Mouse (Mus musculus) lung, postnatal 14 days (tissue): Measurements from ENCODE around the gene Taf5.

Source experiments
- DNase-seq: peaks from one replicate; pipeline ENCODE4 v3.0.0; 2021

Taf5 gene

GRCm38 (mm10) chr19:47067096-47067882 lies at the start of gene Taf5:
Taf5 (plus strand) TSS chr19:47067746.
- peak; percentile 98 for DNase-seq

DNA sequence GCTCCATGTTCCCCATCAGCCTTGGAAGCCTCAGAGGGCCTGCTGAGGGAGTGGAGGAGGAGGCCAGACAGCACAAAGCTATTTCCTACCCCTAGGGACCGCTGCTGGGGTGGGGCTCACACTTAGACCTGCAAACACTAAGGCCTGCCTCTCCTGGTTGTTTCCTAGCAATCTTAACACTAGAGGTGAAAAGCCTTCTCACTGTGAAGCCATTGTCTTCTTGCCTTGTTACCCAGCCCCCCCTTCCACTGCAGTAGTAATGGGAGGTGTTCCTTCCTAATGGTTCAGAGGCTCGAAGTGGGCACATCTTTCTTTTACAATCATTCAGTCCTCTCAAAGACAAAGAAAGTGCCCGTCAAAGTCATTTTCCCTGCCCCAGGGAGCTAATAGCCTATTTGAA lies 49.7 kb upstream of the Taf5 start:
- no peak for DNase-seq

DNA sequence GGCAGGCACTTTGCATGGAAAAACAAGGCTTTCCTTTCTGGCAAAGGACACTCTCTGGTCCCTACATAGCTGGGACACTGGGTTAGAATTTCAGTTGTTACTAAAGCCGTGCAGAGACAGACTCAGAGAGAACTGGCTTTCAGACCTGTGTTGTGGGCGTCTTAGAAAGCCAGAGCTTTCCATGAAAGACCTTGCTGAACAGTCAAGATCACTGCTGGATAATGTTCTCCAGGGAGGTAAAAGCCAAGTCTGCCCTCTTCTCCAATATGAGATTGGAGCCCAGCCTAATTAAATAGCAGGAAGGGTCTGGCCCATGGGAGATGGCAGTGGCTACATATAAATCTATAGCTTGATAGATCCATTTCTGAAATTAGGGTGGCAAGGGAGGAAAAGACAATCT lies 49.2 kb upstream of the Taf5 start:
- DNase-seq: no peak

DNA sequence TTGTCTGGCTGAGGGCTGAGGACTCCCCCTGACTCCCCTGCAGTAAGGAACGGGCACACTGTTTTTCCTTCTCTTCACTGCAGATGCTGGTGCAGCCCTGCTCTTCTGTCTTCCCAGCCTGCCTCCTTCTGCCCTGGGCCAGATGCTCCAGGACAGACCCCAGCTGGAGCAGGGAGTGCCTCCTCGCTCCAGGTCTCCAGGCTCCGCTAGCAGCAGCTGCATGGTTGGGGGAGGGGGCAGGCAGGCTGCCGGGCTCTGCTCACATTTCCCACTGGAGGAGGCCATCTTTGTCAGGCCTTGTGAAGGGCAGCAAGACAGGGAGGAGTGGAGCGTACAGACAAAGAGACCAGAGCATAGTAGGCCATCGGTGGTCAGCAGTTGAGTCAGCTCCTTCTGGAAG lies 48.2 kb upstream of the Taf5 start:
- DNase-seq: no peak

DNA sequence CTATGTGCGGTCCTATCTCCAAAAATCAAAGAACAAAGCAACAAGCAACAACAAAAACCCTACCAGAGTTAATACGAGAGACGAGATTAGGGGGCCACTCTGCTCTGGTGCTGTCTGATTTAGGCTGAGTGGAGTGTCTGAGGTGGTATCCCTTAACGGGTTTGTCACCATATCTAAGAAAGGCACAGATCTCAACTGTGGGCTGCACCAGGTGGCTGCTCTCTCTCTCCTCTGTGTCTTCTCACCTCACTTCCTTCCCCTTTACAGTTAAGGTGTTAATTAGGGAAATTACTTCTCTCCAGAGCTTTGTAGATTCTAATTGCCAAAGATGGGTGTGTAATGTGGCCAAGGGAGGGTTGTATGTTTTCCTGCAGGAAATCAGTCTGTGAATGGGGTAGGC lies 44.8 kb upstream of the Taf5 start:
- no peak for DNase-seq

DNA sequence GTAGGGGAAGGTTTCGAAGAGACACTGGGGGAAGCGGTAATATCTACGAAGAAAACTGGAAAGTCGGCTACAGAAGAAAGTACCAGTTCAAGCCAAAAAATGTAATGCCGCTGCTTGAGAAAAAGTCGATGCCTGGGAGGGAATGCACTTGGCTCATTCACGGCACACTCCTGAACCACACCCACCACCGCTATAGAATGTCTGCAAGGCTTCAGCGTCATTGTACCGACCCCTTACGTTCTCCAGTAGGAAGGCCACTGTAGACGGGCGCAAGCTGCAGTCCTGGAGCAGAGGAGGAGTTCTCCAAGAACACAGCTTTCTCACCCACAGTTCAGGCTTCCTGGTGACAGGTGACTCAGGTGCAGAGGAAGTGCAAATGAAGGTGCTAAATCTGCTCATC lies 44.0 kb upstream of the Taf5 start:
- no peak for DNase-seq

- DNase-seq: peak; percentile 44
Observed at GRCm38 (mm10) chr19:47024954-47025353, 42.6 kb upstream of the Taf5 start.

DNA sequence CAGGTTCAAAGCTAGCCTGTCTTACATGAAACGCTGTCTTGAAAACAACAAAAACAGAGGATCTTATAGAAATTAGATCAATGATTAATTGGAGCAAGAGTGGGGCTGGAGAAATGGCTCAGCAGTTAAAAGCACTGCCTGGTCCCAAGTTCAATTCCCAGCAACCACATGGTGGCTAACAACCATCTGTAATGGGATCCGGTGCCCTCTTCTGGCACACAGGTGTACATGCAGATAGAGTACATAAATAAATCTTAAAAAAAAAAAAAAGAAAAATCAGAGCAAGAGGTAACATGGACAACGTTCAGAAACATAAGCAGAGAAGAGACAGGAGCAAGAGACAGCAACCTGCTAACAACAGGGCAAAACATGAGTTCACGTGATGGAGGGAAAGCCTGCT lies 41.0 kb upstream of the Taf5 start:
- DNase-seq: no peak

GRCm38 (mm10) chr19:47029796-47030195 lies 37.8 kb upstream of the Taf5 start:
- no peak for DNase-seq

DNA sequence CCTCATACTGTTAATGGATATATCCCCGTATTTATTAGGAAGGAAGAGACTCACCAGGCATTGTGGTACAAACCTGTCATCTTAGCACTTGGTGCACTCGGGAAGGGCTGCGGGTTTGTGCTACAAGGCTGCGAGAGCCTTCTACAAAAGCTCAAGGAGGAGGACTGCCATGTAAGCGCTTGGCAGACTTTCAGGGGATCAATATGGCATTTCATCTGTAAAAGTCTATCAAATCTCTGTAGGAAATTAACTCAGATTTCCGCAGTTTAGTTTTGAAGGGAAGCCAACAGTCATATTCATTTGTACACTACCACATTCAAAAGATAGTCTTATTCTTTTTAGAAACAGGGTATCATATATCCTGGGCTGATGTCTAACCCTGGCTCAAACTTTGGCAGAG lies 35.8 kb upstream of the Taf5 start:
- no peak for DNase-seq

GRCm38 (mm10) chr19:47034916-47035315 lies 32.6 kb upstream of the Taf5 start:
- no peak for DNase-seq

GRCm38 (mm10) chr19:47036596-47036995 lies 30.9 kb upstream of the Taf5 start:
- no peak for DNase-seq

DNA sequence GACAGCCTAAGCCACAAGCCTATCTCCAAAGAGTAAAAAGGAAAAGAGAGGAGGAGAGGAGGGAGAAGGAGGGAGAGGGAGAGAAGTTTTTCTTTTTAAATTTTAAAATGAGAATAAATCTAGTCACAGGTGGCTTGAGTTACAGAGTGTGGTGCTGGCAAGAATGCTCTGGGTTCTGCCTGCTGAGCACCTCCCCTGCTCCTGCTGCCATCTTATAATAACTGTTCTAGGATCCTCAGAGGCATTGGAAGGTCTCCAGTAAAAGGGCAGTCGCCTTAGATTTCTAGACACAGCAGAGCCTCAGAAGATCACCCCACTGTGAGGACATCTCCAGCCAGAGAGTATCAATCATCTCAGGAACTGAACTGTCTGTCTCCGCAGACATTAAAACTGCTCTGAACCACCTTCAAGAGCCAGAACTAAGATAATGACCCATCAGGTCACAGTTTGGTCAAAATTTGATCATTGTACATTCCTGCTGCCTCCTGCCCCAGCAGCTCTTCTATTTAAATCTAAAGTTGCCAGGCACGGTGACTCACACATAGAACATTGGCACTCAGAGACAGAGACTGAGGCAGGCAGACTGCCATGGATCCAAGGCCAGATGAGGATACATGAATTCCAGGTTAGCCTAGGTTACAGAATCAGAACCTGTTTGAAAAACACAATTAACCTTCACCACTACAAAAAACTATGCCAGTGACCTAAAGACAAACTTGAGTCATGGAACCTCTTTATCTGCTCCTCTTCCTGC lies 26.6 kb upstream of the Taf5 start:
- DNase-seq: no peak

GRCm38 (mm10) chr19:47043608-47044007 lies 23.9 kb upstream of the Taf5 start:
- DNase-seq: no peak

DNA sequence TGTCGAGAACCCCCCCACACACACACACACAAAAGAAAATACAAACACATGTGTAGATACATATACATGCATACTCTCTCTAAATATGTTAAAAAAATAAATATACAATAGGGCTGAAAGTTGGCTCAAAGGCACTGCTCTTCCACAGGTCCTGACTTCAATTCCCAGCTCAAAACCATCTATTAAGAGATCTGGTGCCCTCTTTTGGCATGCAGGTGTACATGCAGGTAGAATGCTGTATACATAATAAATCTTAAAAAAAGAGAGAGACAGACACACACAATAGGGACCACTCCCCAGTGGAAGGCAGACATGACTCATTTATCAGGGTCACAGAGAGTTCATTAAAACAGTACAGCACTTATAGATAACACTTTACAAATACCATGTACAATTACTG lies 21.2 kb upstream of the Taf5 start:
- DNase-seq: no peak

DNA sequence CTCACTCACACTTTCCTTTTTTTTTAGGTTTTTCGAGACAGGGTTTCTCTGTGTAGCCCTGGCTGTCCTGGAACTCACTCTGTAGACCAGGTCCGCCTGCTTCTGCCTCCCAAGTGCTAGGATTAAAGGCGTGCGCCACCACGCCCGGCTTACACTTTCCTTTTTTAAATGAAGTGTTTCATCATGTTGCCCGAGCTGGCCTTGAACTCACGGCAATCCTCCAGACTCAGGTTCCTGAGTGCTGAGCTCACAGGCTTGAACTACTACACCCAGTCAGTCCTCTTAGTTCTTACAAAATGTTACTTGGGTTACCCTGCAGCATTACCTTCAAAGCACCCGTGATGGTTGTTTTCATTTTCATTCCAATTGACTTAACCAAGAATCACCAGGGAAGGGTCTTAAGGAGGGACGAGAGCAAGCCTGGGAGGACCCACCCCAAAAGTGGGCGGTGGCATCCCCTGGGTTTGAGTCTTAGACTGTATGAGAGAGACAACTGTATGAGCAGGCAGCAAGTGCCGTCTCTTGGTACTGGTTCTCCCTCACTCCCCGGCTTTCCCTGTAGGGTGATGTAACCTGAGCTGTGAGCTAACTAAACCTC lies 20.2 kb upstream of the Taf5 start:
- DNase-seq: no peak

DNA sequence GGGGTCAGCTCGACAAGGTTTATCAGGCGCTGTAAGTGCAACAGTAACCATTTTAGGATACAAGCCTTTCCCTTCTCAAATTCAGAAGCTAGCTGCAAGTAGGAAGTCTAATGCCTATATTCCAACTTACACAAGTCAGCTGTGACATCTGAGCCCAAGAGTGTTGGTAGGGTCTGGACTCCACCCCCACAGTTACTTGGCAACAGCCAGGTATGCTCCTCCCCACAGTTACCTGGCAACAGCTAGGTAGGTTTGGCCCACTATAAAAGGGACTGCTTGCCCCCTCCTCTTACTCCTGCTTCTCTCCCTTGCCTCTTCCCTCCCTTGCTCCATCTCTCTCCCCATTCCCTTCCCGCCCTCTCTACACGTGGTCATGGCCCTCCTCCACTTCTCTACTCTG lies 18.5 kb upstream of the Taf5 start:
- no peak for DNase-seq

GRCm38 (mm10) chr19:47049840-47050239 lies 17.7 kb upstream of the Taf5 start:
- no peak for DNase-seq

DNA sequence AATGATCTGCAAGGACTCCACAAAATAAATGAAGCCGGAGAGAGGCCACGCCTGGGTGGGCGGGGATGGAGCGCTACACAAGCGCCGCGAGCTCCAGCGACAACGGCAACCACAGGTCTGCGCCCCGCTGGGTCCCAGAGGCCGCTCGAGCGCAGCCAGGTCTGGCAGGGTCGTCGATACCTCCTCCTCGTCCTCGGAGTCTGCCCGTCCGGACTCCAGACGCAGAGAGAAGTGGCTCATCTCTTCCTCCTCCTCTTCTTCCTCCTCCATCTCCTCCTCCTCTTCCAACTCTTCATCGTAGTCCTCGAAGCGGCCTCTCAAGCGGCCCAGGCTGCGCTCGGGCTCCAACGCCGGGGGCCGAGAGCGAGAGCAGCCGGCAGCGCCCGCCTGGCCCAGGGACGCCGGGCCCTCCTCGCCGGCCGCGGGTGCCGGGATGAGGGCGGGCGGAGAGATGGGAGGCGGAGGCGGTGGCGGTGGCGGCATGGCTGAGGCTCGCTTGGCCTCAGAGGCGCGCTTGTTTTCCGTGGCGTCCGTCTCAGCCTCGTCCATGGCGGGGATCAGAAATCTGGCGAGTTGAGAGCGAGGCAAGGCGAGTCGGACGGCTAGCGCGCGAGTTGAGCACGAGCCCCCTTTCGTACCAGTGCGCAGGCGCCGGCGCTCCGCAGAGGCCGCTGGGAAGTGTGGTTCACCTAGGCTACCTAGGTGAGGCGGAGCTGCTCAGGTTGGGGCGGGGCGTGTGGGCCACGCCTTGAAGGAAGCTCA lies 17.1 kb upstream of the Taf5 start, which contains the start of gene Pcgf6:
Gene Pcgf6 (minus strand): TSS at position 636 of the 762 bp plus-strand sequence.
- peak; percentile 75 for DNase-seq

- no peak for DNase-seq
Observed at GRCm38 (mm10) chr19:47052927-47053326, 14.6 kb upstream of the Taf5 start.

- no peak for DNase-seq
Observed at GRCm38 (mm10) chr19:47053471-47053870, 14.1 kb upstream of the Taf5 start.

- no peak for DNase-seq
Observed at GRCm38 (mm10) chr19:47057684-47058083, 9.9 kb upstream of the Taf5 start.

DNA sequence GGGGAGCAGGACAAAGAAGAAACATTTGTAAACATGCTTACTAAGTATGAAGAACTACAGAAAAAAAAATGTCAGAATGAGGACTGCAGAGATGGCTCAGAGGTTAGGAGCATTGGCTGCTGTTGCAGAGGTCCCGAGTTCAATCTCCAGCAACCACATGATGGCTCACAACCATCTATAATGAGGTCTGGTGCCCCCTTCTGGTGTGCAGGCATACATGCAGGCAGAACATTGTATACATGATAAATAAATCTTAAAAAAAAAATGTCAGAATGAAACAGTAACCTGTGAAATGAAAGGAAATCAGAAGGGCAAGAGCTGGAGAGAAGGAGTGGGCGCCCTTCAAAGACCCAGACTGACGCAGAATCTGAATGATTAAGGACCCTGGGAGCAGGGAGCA lies 1.7 kb upstream of the Taf5 start:
- DNase-seq: no peak
